Mouse (Mus musculus) midbrain, embryonic 16.5 days (tissue): ENCODE measurements around the gene Asb8. TPM values are rescaled to one million over a fixed set of nuclear protein-coding genes. Genes with fewer than 3 reads are reported as not detected.

Source experiments
- ATAC-seq: fragments of 200-750 bp; cut with Nextera tagmentation; 2 replicates; pipeline ENCODE4 v1.8.0; 2017; ENCODE audit warnings: moderate TSS enrichment
- H3K27ac ChIP-seq: fragments of 300-500 bp; sonication (generic); 2 replicates; pipeline ENCODE4 v1.5.1; 2014; ENCODE audit warnings: mild to moderate bottlenecking, low read length, mixed read lengths
- H3K27me3 ChIP-seq: fragments of 300-500 bp; sonication (generic); 2 replicates; pipeline ENCODE4 v1.6.1; 2014; ENCODE audit warnings: low read depth, low read length, mixed read lengths; ENCODE audit not compliant: control insufficient read depth, insufficient read depth
- H3K36me3 ChIP-seq: fragments of 300-500 bp; sonication (generic); 2 replicates; pipeline ENCODE4 v1.6.1; 2014; ENCODE audit warnings: mild to moderate bottlenecking, low read length, moderate library complexity, mixed read lengths; ENCODE audit not compliant: control insufficient read depth, insufficient read depth
- H3K4me1 ChIP-seq: fragments of 300-500 bp; sonication (generic); 2 replicates; pipeline ENCODE4 v1.6.1; 2014; ENCODE audit warnings: mild to moderate bottlenecking, low read length, mixed read lengths; ENCODE audit not compliant: control insufficient read depth, insufficient read depth
- H3K4me2 ChIP-seq: fragments of 300-500 bp; sonication (generic); 2 replicates; pipeline ENCODE4 v1.6.1; 2014; ENCODE audit warnings: mild to moderate bottlenecking, low read length, mixed read lengths
- H3K4me3 ChIP-seq: fragments of 300-500 bp; sonication (generic); 2 replicates; pipeline ENCODE4 v1.5.1; 2014; ENCODE audit warnings: low read depth, mild to moderate bottlenecking, low read length, moderate library complexity, mixed read lengths
- H3K9ac ChIP-seq: fragments of 300-500 bp; sonication (generic); 2 replicates; pipeline ENCODE4 v1.6.1; 2014; ENCODE audit warnings: low read depth, low read length, mixed read lengths
- H3K9me3 ChIP-seq: fragments of 300-500 bp; sonication (generic); replicated peaks from 2 replicates; pipeline ENCODE4 v1.6.1; 2014; ENCODE audit warnings: mild to moderate bottlenecking, low read length, mixed read lengths; ENCODE audit not compliant: control insufficient read depth, poor library complexity, severe bottlenecking
- WGBS: fragments of 180-500 bp; shearing (Covaris S2); extraction: QIAGEN DNeasy Blood & Tissue Kit; methylation state at CpG from one replicate; pipeline ENCODE4 v1.1.7; 2014; 5-methylcytosine and 5-hydroxymethylcytosine counted together
- polyA plus RNA-seq: library from polyadenylated mRNA; unstranded; fragments of >200 nt; fragmentation: Nextera tagmentation; extraction: Ambion mirVana; gene quantifications from 2 replicates; pipeline ENCODE4 v1.2.1, GENCODE M21; 2015

Gene Asb8
- polyA plus RNA-seq, 1 experiment from 2014 or later = 63.5 TPM

DNA sequence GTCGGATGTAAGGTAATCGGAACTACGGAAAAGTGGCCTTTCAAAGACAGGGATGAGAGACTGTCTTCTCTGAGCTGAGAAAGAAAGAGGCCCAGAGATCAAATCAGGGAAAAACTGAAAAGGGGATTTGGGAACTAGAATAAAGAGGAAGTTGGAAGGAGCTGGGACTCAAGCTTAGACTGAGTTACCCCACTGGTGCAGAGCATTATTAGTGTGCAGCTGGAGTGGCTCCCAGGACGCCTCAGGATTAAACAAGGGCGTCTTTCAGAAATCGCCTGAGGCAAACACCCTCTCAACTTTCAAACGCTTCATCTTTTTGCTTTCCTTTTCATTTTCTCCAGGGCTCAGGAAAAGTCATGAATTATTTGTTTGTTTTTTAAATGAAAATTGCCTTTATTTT, 12.5 kb downstream of the Asb8 start:
- no peak overlapping the region; the same call in 1 of the 2 replicates for H3K27ac ChIP-seq
- no peaks in the 10 kb centered on the region for H3K36me3 ChIP-seq
- H3K4me1 ChIP-seq = no peaks in the 10 kb centered on the region
- H3K27me3 ChIP-seq = no peaks in the 10 kb centered on the region
- no peak overlapping the region for H3K9ac ChIP-seq
- H3K4me2 ChIP-seq = no peak overlapping the region
- ATAC-seq = no peak
- no peaks in the 10 kb centered on the region for H3K9me3 ChIP-seq
- H3K4me3 ChIP-seq = no peak overlapping the region
- WGBS = 43% methylated on average over 7 of the region's 7 CpGs

DNA sequence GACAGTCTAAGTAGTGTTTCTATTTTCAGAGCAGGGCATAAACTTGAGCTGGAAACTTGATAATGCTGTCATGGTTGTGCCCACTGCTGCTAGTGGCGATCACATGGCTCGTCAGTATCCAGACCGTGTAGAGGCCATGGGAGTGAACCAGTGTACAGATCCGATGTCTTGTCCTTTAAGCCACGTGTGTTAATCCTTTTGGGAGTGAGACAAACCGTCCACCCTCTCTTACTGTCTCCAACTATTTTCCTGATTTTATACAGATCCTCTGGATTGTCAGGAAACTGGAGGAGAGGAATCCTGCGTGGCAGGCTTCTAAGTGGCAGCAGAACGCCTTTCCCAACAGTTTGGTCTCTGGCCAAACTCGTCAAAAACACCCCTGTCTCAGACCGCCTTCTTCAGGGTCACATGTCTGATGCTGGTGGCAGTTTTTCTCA, 16.2 kb downstream of the Asb8 start:
- Histone ChIP-seq H3K27ac (no peak overlapping the region), H3K4me3 (no peak overlapping the region), H3K27me3 (no peaks in the 10 kb centered on the region), H3K4me1 (peaks cover 11% of the 10 kb centered on the region), H3K9ac (no peak overlapping the region), H3K9me3 (no peaks in the 10 kb centered on the region), H3K4me2 (no peak overlapping the region), H3K36me3 (no peaks in the 10 kb centered on the region)
- ATAC-seq = no peak
- 75% methylated on average over 10 of the region's 10 CpGs for WGBS

- Histone ChIP-seq H3K9me3 (no peaks in the 10 kb centered on the region), H3K27ac (no peak overlapping the region), H3K4me3 (no peak overlapping the region), H3K27me3 (no peaks in the 10 kb centered on the region), H3K4me2 (no peak overlapping the region), H3K9ac (no peak overlapping the region), H3K36me3 (no peaks in the 10 kb centered on the region), H3K4me1 (peaks cover 13% of the 10 kb centered on the region)
- WGBS = 87% methylated on average over 3 of the region's 3 CpGs
- ATAC-seq = no peak
Measured at GRCm38 (mm10) chr15:98148356-98148755, 17.1 kb downstream of the Asb8 start.

DNA sequence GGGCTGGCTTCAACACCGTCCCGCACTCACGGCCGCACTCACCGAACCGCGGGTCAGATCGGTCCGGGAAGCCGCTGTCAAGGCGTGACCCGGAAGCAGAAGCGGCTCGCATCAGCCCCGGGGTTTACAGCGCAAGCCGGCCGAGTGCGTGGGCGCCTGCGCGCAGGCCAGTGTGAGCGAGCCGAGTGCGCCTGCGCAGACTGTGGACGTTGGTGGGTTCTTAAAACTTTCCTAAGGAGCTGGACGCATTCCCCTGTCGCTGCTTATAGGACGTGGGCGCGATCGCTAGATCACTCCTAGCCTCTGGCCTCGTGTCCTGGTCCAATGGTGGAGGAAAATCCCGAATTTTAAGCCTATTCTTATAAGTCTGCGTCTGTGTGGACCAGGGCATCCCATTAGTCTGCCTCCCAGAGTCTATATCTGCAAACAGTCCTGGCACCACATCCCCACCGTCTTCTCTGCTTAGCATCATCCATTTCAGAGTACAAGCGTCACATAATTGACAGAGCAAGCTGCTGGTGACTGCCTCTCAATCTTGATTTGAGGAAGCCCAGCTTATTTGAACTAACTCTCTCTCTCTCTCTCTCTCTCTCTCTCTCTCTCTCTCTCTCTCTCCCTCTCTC, 19.8 kb downstream of the Asb8 start:
- peak overlapping the region; percentile 98 for H3K9ac ChIP-seq
- H3K9me3 ChIP-seq = no peaks in the 10 kb centered on the region
- peaks cover 13% of the 10 kb centered on the region for H3K4me1 ChIP-seq
- H3K27ac ChIP-seq = peak overlapping the region; percentile 76
- peaks cover 14% of the 10 kb centered on the region for H3K36me3 ChIP-seq
- under 1% methylated on average over 38 of the region's 38 CpGs for WGBS
- peak overlapping the region; percentile 85 for H3K4me2 ChIP-seq
- H3K4me3 ChIP-seq = peak overlapping the region; percentile 95
- ATAC-seq = peak; percentile 97
- H3K27me3 ChIP-seq = no peaks in the 10 kb centered on the region

- ATAC-seq = peak; percentile 15
- 2% methylated on average over 30 of the region's 36 CpGs for WGBS
Measured at GRCm38 (mm10) chr15:98144861-98145507, 20.4 kb downstream of the Asb8 start.

GRCm38 (mm10) chr15:98142515-98142914, 22.9 kb downstream of the Asb8 start:
- H3K9me3 ChIP-seq = no peaks in the 10 kb centered on the region
- no peak overlapping the region for H3K9ac ChIP-seq
- H3K4me1 ChIP-seq = peaks cover 13% of the 10 kb centered on the region
- 87% methylated on average over 9 of the region's 10 CpGs for WGBS
- no peak overlapping the region for H3K4me3 ChIP-seq
- peaks cover 27% of the 10 kb centered on the region for H3K36me3 ChIP-seq
- no peak overlapping the region for H3K4me2 ChIP-seq
- ATAC-seq = no peak
- H3K27me3 ChIP-seq = no peaks in the 10 kb centered on the region
- no peak overlapping the region for H3K27ac ChIP-seq

More at GRCm38 (mm10) chr15:98144861-98145507, 20.4 kb downstream of the Asb8 start:
- Histone ChIP-seq H3K9ac (peak overlapping the region; percentile 98), H3K36me3 (peaks cover 17% of the 10 kb centered on the region), H3K27ac (peak overlapping the region; percentile 76), H3K4me1 (peaks cover 13% of the 10 kb centered on the region), H3K9me3 (no peaks in the 10 kb centered on the region), H3K4me2 (peak overlapping the region; percentile 85), H3K27me3 (no peaks in the 10 kb centered on the region), H3K4me3 (peak overlapping the region; percentile 95)

GRCm38 (mm10) chr15:98140809-98141208, 24.6 kb downstream of the Asb8 start:
- H3K27ac ChIP-seq = no peak overlapping the region
- no peak overlapping the region for H3K9ac ChIP-seq

DNA sequence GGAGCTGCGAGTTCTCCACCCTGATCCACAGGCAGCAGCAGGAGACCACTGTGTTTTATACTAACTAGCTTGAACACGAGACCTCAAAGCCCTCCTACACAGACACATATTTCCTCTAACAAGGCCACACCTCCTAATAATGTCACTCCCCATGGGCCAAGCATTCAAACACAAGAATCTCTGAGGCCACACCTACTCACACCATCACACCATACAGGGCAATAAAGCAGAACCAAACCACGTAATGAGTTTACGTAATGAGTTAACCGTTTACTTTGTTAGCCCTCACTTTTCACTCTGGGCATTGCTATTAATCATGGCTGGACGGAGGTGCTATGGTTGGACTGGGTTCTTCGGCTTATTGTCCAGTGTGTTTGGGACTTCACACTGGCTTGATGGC, 25.7 kb downstream of the Asb8 start:
- Histone ChIP-seq H3K9me3 (no peaks in the 10 kb centered on the region), H3K4me2 (no peak overlapping the region), H3K4me3 (no peak overlapping the region), H3K36me3 (peaks cover 49% of the 10 kb centered on the region), H3K4me1 (peaks cover 8% of the 10 kb centered on the region), H3K27ac (no peak overlapping the region), H3K27me3 (no peaks in the 10 kb centered on the region), H3K9ac (no peak overlapping the region)
- WGBS = 91% methylated on average over 7 of the region's 7 CpGs
- no peak for ATAC-seq

More at GRCm38 (mm10) chr15:98140809-98141208, 24.6 kb downstream of the Asb8 start:
- no peaks in the 10 kb centered on the region for H3K27me3 ChIP-seq
- no peak overlapping the region for H3K4me3 ChIP-seq
- peaks cover 42% of the 10 kb centered on the region for H3K36me3 ChIP-seq
- no peak overlapping the region for H3K4me2 ChIP-seq
- peaks cover 9% of the 10 kb centered on the region for H3K4me1 ChIP-seq
- no peaks in the 10 kb centered on the region for H3K9me3 ChIP-seq
- no peak for ATAC-seq
- 95% methylated on average over 5 of the region's 5 CpGs for WGBS

DNA sequence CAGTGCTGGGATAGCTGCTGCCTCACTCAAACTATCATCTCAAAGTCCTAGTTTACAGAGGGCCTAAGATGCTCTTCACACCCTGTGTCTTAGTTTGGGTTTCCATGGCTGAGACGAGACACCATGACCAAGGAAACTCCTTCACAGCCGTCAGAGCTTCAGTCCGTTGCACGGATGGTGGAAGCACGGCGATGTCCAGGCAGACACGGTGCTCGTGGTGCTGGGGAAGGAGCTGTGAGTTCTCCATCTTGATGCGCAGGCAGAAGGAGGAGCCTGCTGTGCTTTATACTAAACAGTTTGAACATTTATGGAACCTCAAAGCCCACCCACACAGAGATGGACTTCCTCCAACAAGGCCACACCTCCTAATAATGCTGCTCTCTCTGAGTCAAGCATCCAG, 28.6 kb downstream of the Asb8 start:
- H3K27me3 ChIP-seq = no peaks in the 10 kb centered on the region
- ATAC-seq = no peak
- no peaks in the 10 kb centered on the region for H3K4me1 ChIP-seq
- H3K27ac ChIP-seq = no peak overlapping the region
- no peak overlapping the region for H3K4me3 ChIP-seq
- no peaks in the 10 kb centered on the region for H3K9me3 ChIP-seq
- H3K9ac ChIP-seq = no peak overlapping the region
- whole genome bisulfite sequencing = 95% methylated on average over 9 of the region's 9 CpGs
- H3K36me3 ChIP-seq = peaks cover 67% of the 10 kb centered on the region
- H3K4me2 ChIP-seq = no peak overlapping the region
